Mouse (Mus musculus) midbrain, embryonic 12.5 days (tissue): ENCODE measurements around the gene Kdm6b. TPM values are rescaled to one million over a fixed set of nuclear protein-coding genes. Genes with fewer than 3 reads are reported as not detected.

Source experiments
- ATAC-seq: fragments of 200-750 bp; cut with Nextera tagmentation; 2 replicates; pipeline ENCODE4 v1.8.0; 2017; ENCODE audit warnings: low read depth, moderate TSS enrichment, moderate library complexity; ENCODE audit not compliant: low FRiP score
- H3K27ac ChIP-seq: fragments of 300-500 bp; sonication (generic); replicated peaks from 2 replicates; pipeline ENCODE4 v1.5.1; 2016; ENCODE audit warnings: mild to moderate bottlenecking
- H3K27me3 ChIP-seq: fragments of 300-500 bp; sonication (generic); 2 replicates; pipeline ENCODE4 v1.6.1; 2016; ENCODE audit warnings: mild to moderate bottlenecking
- H3K36me3 ChIP-seq: fragments of 300-500 bp; sonication (generic); 2 replicates; pipeline ENCODE4 v1.6.1; 2016
- H3K4me1 ChIP-seq: fragments of 300-500 bp; sonication (generic); 2 replicates; pipeline ENCODE4 v1.6.1; 2016
- H3K4me2 ChIP-seq: fragments of 300-500 bp; sonication (generic); replicated peaks from 2 replicates; pipeline ENCODE4 v1.6.1; 2016; ENCODE audit warnings: mild to moderate bottlenecking, moderate library complexity
- H3K4me3 ChIP-seq: fragments of 300-500 bp; sonication (generic); 2 replicates; pipeline ENCODE4 v1.5.1; 2016; ENCODE audit warnings: mild to moderate bottlenecking
- H3K9ac ChIP-seq: fragments of 300-500 bp; sonication (generic); replicated peaks from 2 replicates; pipeline ENCODE4 v1.6.1; 2016; ENCODE audit warnings: mild to moderate bottlenecking, moderate library complexity
- H3K9me3 ChIP-seq: fragments of 300-500 bp; sonication (generic); 2 replicates; pipeline ENCODE4 v1.6.1; 2016; ENCODE audit warnings: mild to moderate bottlenecking
- WGBS: fragments of 180-500 bp; shearing (Covaris S2); methylation state at CpG from one replicate; pipeline ENCODE4 v1.1.7; 2016; 5-methylcytosine and 5-hydroxymethylcytosine counted together
- polyA plus RNA-seq: library from polyadenylated mRNA; unstranded; fragments of >200 nt; fragmentation: Nextera tagmentation; extraction: Ambion mirVana; gene quantifications from 2 replicates; pipeline ENCODE4 v1.2.1, GENCODE M21; 2016

Gene Kdm6b
- polyA plus RNA-seq, 1 experiment from 2014 or later = 48.7 TPM

DNA sequence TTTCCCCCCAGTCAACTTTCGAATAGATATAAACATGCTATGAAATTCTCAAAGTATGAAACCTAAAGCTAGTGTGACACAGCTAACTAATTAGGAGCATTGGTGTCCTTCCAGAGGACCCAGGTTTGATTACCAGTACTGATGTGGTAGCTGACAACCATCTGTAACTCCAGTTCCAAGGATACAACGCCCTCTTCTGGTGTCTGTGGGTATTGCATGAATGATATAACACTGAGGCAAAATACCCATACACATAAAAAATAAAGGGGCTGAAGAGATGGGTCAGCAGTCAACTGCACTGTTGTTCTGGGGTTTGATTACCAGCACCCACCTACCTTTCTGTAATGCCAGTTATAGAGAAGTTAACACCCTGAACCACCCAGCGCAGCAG is 40.7 kb downstream of the Kdm6b start:
- peaks cover 31% of the 10 kb centered on the region for H3K4me1 ChIP-seq
- H3K27ac ChIP-seq = peak overlapping the region; percentile 78; the same call in 1 of the 2 replicates
- no peak overlapping the region for H3K9ac ChIP-seq
- H3K36me3 ChIP-seq = peaks cover 19% of the 10 kb centered on the region
- WGBS = 67% methylated on average over 3 of the region's 3 CpGs
- no peaks in the 10 kb centered on the region for H3K27me3 ChIP-seq
- H3K9me3 ChIP-seq = no peaks in the 10 kb centered on the region
- no peak for ATAC-seq
- H3K4me3 ChIP-seq = no peak overlapping the region
- no peak overlapping the region for H3K4me2 ChIP-seq

DNA sequence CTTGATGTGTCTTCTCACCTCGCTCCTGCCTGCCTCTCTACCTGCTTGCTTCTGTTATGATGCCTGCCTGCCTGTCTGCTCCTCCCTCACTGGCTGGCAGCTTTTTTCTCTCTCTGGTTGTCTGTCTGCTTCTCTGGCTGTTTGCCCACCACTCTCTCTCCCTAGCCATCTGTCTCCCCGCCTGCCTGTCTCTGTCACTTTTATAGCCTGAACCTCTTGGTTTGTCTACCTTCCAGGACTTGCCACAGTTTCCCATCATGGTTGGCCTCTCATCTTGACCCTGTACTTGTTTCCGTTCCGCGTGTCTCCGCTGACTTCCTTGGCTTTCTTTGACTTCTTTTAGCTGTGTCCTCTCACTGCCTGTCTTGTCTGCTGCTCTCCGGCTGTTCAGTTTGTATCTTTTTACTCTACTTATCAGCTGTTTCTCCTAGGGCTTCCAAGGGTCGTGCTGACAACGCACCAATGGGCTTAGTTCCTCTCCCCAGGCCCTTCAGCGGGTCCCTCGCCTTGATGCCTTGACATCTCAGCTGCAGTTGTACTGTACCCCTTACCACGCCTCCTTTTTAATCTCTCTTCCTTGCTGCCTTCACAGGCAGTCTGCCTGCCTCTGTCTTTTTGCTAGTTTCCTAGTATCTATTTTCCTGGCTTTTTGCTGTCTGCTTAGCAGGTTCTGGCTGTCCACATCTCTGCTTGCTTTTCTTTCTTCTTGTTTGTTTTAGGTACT is 41.3 kb downstream of the Kdm6b start:
- Histone ChIP-seq H3K4me2 (peak overlapping the region; percentile 39), H3K36me3 (peaks cover 19% of the 10 kb centered on the region), H3K4me3 (0 out of 2 replicates have a peak overlapping the region, but pooled peaks have one; percentile 3), H3K27me3 (no peaks in the 10 kb centered on the region), H3K27ac (peak overlapping the region; percentile 78), H3K9me3 (no peaks in the 10 kb centered on the region), H3K4me1 (peaks cover 37% of the 10 kb centered on the region), H3K9ac (peak overlapping the region; percentile 34; the same call in 1 of the 2 replicates)
- WGBS = 58% methylated on average over 12 of the region's 12 CpGs
- ATAC-seq = no peak

DNA sequence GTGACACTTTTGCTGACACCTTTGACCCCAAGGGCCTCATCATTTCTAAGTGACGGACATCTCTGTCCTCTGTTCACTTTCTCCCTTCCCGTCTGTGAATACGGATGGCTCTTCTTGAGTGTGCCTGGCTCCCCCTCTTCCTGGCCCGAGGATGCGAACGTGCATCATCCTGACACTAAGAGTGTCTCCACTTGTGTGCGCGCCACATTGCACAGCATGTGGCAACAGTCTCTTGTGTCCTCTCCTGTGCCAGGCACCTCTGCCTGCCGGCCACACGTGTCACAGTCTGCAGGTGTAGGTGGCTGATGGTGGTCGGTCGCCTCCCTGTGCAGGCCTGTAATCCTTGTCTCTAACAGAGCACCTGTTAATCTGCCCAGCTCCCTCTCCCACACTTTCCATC is 41.9 kb downstream of the Kdm6b start:
- Histone ChIP-seq H3K9me3 (no peaks in the 10 kb centered on the region), H3K4me1 (peaks cover 38% of the 10 kb centered on the region), H3K9ac (peak overlapping the region; percentile 34), H3K4me2 (peak overlapping the region; percentile 39), H3K27me3 (no peaks in the 10 kb centered on the region), H3K27ac (peak overlapping the region; percentile 78), H3K36me3 (peaks cover 19% of the 10 kb centered on the region), H3K4me3 (no peak overlapping the region)
- no peak for ATAC-seq
- 28% methylated on average over 12 of the region's 12 CpGs for WGBS

DNA sequence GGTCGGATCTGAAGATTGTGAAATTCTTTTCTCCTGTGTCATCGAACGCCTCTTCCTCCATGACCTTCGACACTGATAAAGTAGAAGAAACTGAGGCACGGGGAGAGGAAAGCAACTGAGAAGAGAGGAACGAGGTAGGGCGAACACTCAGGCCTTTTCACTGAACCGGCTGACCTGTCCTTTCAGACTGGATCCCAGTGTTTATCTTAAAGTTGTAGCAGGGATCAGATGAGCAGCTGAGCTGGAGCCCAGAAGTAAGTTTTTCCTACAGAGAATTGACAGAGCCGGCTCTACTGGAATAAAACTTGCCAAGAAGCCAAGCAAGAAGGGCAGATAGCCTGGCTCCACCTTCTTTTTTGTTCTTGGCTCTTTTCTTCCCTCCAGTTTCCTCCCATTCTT is 42.7 kb downstream of the Kdm6b start:
- Histone ChIP-seq H3K27ac (peak overlapping the region; percentile 78), H3K4me1 (peaks cover 42% of the 10 kb centered on the region), H3K9ac (no peak overlapping the region; the same call in 1 of the 2 replicates), H3K4me2 (peak overlapping the region; percentile 39), H3K4me3 (peak overlapping the region; percentile 17), H3K27me3 (no peaks in the 10 kb centered on the region), H3K9me3 (no peaks in the 10 kb centered on the region), H3K36me3 (peaks cover 15% of the 10 kb centered on the region)
- ATAC-seq = no peak
- WGBS = 14% methylated on average over 9 of the region's 9 CpGs

DNA sequence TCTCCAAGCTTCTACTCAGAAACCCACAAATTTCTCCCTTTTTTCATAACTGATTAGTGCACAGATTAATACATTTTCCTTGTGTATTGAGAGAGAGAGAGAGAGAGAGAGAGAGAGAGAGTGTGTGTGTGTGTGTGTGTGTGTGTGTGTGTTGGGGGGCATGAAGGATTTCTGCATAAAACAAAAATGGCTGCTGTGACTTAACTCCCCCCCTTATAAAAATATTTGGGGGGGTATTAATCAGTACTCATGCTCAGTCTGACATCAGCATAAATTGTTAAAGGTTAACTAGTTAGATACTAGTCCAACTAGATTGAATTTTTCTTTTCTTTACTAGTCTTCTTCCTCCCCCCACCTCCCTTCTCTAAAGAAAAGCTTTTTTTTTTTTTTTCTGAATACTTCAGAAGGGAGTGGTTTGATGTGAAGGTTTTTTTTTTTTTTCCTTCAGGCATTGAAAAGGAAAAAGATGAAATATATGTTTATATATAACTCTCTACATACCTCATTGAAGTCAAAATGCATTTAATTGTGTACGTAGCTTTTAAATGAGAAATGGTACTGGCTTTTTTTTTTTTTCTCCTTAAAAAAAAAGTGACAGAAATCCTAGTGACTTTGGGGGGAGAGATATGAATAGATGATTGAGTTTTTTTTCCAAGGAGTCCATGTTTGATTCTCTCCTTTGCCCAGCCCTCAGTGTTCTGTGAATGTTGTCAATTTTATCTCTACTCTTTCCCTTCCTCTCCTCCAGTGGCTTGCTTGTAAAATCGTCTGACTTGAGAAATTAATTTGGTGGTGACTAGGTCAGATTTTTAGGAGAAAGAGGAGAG is 43.3 kb downstream of the Kdm6b start:
- H3K4me2 ChIP-seq = peak overlapping the region; percentile 87
- H3K4me1 ChIP-seq = peaks cover 48% of the 10 kb centered on the region
- H3K9me3 ChIP-seq = no peaks in the 10 kb centered on the region
- peaks cover 15% of the 10 kb centered on the region for H3K36me3 ChIP-seq
- H3K27me3 ChIP-seq = no peaks in the 10 kb centered on the region
- peak overlapping the region; percentile 98 for H3K4me3 ChIP-seq
- 24% methylated on average over 2 of the region's 2 CpGs for WGBS
- no peak for ATAC-seq
- peak overlapping the region; percentile 99 for H3K9ac ChIP-seq
- peak overlapping the region; percentile 100 for H3K27ac ChIP-seq

DNA sequence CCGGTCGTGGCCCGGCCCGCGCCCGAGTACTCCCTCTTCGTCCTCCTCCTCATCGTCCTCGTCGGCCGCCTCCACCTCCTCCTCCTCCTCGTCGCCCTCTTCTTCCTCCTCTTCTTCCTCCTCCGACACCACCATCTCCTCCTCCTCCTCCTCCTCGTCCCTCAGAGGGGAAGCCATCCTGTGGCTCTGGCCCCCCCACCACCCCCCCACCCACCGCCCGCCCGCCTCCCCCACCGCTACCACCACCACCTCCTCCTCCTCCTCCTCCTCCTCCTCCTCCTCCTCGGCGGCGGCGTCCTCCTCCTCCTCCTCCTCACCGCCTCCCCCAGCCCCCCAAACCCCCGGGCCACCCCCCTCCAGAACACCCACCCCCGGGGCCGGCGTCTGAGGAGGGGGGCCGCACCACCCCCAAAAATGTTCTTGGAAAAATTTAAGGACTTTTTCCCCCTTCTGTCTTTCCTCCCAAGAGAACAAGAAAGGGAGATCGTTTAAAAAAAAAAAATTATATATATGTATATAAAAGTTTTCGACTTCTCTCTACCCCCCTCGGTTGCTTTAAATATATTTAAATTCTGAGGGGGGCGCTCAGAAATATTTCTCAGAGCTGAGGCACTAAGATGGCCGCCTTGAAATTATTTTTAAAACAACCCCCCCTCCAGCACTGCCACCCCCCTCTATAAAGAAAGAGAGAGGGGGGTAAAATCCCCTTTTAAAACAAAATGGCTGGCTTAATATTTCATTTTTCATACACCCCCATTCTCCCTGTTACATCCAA is 44.1 kb downstream of the Kdm6b start, which contains the start of gene Chd3:
Chd3 (minus strand) TSS at position 192 of the 775 bp plus-strand sequence.
- Histone ChIP-seq H3K27ac (peak within 1 kb of the TSS; percentile 100), H3K9ac (peak within 1 kb of the TSS; percentile 99), H3K4me1 (peaks cover 56% of the 10 kb centered on the region), H3K4me3 (peak within 1 kb of the TSS; percentile 98), H3K27me3 (no peaks in the 10 kb centered on the region), H3K4me2 (peak within 1 kb of the TSS; percentile 87), H3K9me3 (no peaks in the 10 kb centered on the region), H3K36me3 (peaks cover 16% of the 10 kb centered on the region)
- ATAC-seq = no peak
- 4% methylated on average over 13 of the region's 34 CpGs for WGBS

DNA sequence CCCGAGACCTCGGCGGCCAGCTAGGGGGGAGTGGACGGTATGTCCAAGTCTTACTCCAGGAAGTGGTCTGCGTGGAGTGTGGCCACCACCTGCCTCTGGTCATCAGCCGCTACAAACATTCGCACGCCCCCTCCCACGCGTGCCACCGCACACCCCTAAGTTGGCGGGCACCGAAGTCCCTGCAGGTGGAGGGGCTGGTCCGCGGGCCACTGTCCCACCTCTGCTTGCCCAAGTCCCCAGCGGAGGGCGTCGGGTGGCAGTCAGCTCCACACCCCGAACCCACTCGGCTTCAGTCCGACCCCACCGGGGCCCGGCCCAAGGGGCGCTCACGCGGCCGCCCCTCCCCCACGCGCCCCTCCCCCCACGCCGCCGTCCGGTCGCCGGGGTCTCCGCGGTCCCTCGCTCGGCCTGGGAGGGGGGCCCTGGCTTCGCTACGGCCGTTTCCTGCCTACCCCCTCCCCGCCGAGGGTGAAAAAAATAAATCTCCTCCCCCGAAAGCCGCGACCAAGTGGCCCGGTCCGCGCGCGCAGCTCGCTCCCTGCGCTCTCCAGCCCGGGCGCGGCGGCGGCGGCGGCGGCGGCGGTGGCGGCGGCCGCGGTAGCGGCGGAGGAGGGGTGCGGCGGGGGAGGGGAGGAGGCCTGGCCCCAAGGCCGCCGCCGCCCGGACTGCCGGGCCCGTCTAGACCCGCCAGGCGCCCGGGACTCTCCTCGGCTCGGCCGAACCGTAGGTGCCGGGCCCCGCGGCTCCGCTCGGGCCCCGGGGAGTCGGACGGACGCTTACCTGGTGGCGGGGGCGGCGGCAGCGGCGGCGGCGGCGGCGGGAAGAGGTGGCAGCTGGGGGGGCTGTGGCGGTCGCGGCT is 44.9 kb downstream of the Kdm6b start:
- H3K27me3 ChIP-seq = no peaks in the 10 kb centered on the region
- H3K4me1 ChIP-seq = peaks cover 62% of the 10 kb centered on the region
- ATAC-seq = 0 out of 2 replicates have a peak, but pooled peaks have one; percentile 24

DNA sequence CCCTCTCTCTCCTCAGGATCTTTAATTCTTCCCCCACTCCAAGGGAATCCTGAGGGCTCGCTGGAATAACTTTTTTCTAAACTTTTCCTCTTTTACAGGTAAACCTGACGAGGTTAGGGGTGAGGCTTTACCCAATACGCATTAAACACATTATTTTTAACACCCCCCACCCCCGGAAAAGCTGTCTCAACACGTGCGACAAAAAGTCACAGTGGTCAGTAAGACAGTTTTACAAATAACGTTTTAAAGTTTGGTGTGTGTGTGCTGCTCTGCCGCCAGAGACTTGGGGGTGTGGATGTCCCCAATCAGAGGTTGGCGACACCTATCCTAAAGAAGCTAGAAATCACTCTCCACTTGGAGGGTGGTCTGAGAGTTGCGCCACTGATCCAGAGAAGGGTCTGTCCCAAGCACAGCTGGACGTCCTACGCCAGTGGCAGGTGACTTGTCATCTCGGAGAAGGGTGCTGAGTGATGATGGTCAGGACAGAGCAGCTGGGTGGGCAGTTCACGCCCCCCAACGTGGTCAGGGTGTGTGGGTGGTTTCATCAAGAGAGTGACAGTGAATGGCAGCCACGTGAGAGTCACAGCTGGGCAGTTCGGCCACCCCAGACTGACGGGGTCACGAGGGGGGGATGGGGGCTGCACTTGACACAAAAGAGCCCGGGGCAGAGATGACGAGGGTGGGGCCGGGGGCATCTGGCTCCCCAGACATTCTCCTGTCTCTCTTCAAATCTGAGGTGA is 45.7 kb downstream of the Kdm6b start:
- H3K4me2 ChIP-seq = peak overlapping the region; percentile 87
- H3K27me3 ChIP-seq = no peaks in the 10 kb centered on the region
- H3K9ac ChIP-seq = peak overlapping the region; percentile 99
- H3K4me3 ChIP-seq = peak overlapping the region; percentile 98
- no peaks in the 10 kb centered on the region for H3K9me3 ChIP-seq
- H3K27ac ChIP-seq = peak overlapping the region; percentile 100
- peak; percentile 16 for ATAC-seq
- WGBS = under 1% methylated on average over 20 of the region's 22 CpGs
- H3K36me3 ChIP-seq = peaks cover 26% of the 10 kb centered on the region
- peaks cover 62% of the 10 kb centered on the region for H3K4me1 ChIP-seq

More for the DNA sequence above, 44.9 kb downstream of the Kdm6b start:
- Histone ChIP-seq H3K27ac (peak overlapping the region; percentile 100), H3K9me3 (no peaks in the 10 kb centered on the region), H3K4me3 (peak overlapping the region; percentile 98), H3K9ac (peak overlapping the region; percentile 99), H3K36me3 (peaks cover 24% of the 10 kb centered on the region), H3K4me2 (peak overlapping the region; percentile 87)
- WGBS = under 1% methylated on average over 63 of the region's 106 CpGs

DNA sequence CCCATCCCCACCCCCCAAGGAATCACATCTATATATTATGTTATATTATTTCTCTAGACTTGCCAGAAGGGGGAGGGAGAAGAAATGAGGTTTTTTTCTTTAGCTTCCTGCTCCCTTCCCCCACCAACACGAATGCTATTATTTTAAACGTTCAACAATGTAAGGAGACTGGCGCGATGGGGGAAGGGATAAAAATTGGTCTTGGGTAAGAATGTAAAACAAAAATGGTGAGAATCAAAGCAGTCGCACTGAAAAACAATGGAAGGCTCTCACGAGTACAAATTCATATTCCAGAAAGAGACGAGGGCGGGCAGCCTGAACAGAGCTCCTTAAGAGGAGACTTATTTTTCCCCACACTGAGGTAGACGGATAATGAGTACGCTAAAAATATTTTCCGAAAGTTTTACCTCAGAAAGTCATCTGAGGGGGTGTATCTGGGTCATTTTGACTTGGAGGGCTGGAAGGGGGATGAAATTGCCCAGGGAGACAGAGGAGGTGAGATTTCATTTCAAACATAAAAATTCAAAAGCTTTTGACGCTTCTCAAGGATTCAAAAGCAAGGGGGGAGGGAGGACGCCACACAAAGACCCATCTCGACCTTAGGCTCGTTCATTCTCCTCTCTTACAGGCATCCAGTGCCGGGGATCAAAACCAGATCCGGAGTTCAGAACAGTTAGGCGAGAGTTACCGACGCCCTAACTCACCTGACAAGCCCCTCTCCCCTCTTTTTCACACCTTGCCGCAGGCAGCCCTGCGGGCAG is 46.4 kb downstream of the Kdm6b start:
- Histone ChIP-seq H3K9me3 (no peaks in the 10 kb centered on the region), H3K4me1 (peaks cover 60% of the 10 kb centered on the region), H3K36me3 (peaks cover 26% of the 10 kb centered on the region), H3K9ac (peak overlapping the region; percentile 99), H3K4me2 (peak overlapping the region; percentile 87), H3K27me3 (no peaks in the 10 kb centered on the region), H3K27ac (peak overlapping the region; percentile 100), H3K4me3 (peak overlapping the region; percentile 98)
- ATAC-seq = no peak
- WGBS = under 1% methylated on average over 22 of the region's 22 CpGs
